Mouse (Mus musculus) testis, adult 2 months (tissue): ENCODE results near the gene Nell2.

ENCODE experiments used
- CTCF ChIP-seq: fragments of 200-500 bp; IDR thresholded peaks from 2 replicates; pipeline ENCODE4 v1.5.1; 2012; ENCODE audit warnings: low read depth, mild to moderate bottlenecking, inconsistent platforms, low read length, moderate library complexity; ENCODE audit not compliant: control insufficient read depth, insufficient read depth, insufficient replicate concordance
- POLR2A ChIP-seq: fragments of 200-500 bp; IDR thresholded peaks from 2 replicates; pipeline ENCODE4 v1.6.1; 2012; ENCODE audit warnings: low read depth, mild to moderate bottlenecking, inconsistent platforms, low read length, moderate library complexity; ENCODE audit not compliant: control insufficient read depth

GRCm38 (mm10) chr15:95430000-95430399, 98.4 kb downstream of the Nell2 start:
- TF ChIP-seq CTCF, result no peak
- no peak for TF ChIP-seq POLR2A
